Mouse (Mus musculus) kidney, embryonic 16.5 days (tissue): ENCODE data around the gene Slc26a11. TPM values are rescaled to one million over a fixed set of nuclear protein-coding genes. Genes with fewer than 3 reads are reported as not detected.

ENCODE experiments used
- ATAC-seq: fragments of 200-750 bp; cut with Nextera tagmentation; 2 replicates; pipeline ENCODE4 v1.8.0; 2017; ENCODE audit warnings: moderate TSS enrichment; ENCODE audit not compliant: low FRiP score, low TSS enrichment
- H3K27ac ChIP-seq: fragments of 300-500 bp; sonication (generic); 2 replicates; pipeline ENCODE4 v1.5.1; 2014; ENCODE audit warnings: low read length
- H3K27me3 ChIP-seq: fragments of 300-500 bp; sonication (generic); 2 replicates; pipeline ENCODE4 v1.6.1; 2014; ENCODE audit warnings: low read length, control low read depth, mixed read lengths; ENCODE audit not compliant: insufficient read depth
- H3K36me3 ChIP-seq: fragments of 300-500 bp; sonication (generic); 2 replicates; pipeline ENCODE4 v1.6.1; 2014; ENCODE audit warnings: low read length, control low read depth, mixed read lengths; ENCODE audit not compliant: insufficient read depth
- H3K4me1 ChIP-seq: fragments of 300-500 bp; sonication (generic); 2 replicates; pipeline ENCODE4 v1.6.1; 2014; ENCODE audit warnings: low read length, control low read depth, mixed read lengths; ENCODE audit not compliant: insufficient read depth
- H3K4me2 ChIP-seq: fragments of 300-500 bp; sonication (generic); replicated peaks from 2 replicates; pipeline ENCODE4 v1.6.1; 2014; ENCODE audit warnings: low read depth, low read length
- H3K4me3 ChIP-seq: fragments of 300-500 bp; sonication (generic); 2 replicates; pipeline ENCODE4 v1.5.1; 2014; ENCODE audit warnings: mild to moderate bottlenecking, low read length
- H3K9ac ChIP-seq: fragments of 300-500 bp; sonication (generic); replicated peaks from 2 replicates; pipeline ENCODE4 v1.6.1; 2014; ENCODE audit warnings: low read length
- H3K9me3 ChIP-seq: fragments of 300-500 bp; sonication (generic); 2 replicates; pipeline ENCODE4 v1.6.1; 2016; ENCODE audit warnings: low read length, control low read depth
- WGBS: fragments of 180-500 bp; shearing (Covaris S2); extraction: QIAGEN DNeasy Blood & Tissue Kit; methylation state at CpG from one replicate; pipeline ENCODE4 v1.1.7; 2014; 5-methylcytosine and 5-hydroxymethylcytosine counted together
- polyA plus RNA-seq: library from polyadenylated mRNA; unstranded; fragments of >200 nt; fragmentation: Nextera tagmentation; extraction: Ambion mirVana; gene quantifications from 2 replicates; pipeline ENCODE4 v1.2.1, GENCODE M21; 2015

Slc26a11 gene
- polyA plus RNA-seq, 1 experiment from 2014 or later = 12.5 TPM

GRCm38 (mm10) chr11:119354798-119355442 is 437 bp upstream of the Slc26a11 start:
- peak overlapping the region; percentile 81 for H3K27ac ChIP-seq
- 6% methylated on average over 23 of the region's 23 CpGs for WGBS
- H3K36me3 ChIP-seq = 0 out of 2 replicates have a peak, but pooled peaks cover 3% of the 10 kb centered on the region
- peak overlapping the region; percentile 83 for H3K9ac ChIP-seq
- no peak for ATAC-seq
- peak overlapping the region; percentile 96 for H3K4me2 ChIP-seq
- H3K27me3 ChIP-seq = no peaks in the 10 kb centered on the region
- H3K9me3 ChIP-seq = no peaks in the 10 kb centered on the region
- peak overlapping the region; percentile 73 for H3K4me3 ChIP-seq
- peaks cover 13% of the 10 kb centered on the region for H3K4me1 ChIP-seq

GRCm38 (mm10) chr11:119359089-119359488 is 3.7 kb downstream of the Slc26a11 start:
- WGBS = 94% methylated on average over 10 of the region's 10 CpGs

DNA sequence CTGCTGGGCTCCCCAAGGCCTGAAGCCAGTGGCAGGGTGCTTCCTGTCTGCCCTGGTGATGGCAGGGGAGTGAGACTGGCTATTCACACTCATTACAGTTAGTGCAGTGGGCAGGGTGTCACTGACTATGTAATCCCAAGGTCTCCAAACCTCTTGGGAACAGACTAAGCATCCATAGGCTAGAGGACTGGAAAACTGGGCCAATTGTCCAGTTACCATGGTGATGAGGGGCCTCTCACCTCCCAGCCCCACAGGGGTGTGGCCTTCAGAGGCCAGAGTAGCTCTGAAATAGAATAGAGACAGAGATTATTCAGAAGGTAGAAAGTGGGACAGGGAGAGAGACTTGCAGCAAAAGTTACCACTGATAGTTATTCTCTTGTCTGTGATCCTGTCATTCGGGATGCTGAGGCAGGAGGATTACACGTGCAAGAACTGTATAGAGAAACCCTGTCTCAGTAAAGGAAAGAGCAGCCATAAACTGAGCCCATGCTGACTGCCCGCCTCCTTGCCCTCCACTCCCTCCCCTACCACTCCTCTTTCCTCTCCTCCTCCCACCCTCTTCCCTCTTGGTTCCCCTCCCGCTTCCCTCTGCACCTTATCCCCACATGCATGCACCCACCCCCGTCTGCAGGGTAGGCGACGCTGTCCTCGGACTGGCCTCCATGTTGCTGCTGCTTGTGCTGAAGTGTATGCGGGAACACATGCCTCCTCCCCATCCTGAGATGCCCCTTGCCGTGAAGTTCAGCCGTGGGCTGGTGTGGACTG is 7.6 kb downstream of the Slc26a11 start:
- Histone ChIP-seq H3K4me2 (0 out of 2 replicates have a peak overlapping the region, but pooled peaks have one; percentile 6), H3K9me3 (no peaks in the 10 kb centered on the region), H3K4me1 (no peaks in the 10 kb centered on the region), H3K27ac (no peak overlapping the region), H3K27me3 (no peaks in the 10 kb centered on the region), H3K4me3 (no peak overlapping the region), H3K36me3 (peaks cover 9% of the 10 kb centered on the region), H3K9ac (no peak overlapping the region)
- 33% methylated on average over 11 of the region's 11 CpGs for WGBS
- peak; percentile 75; the same call in 1 of the 2 replicates for ATAC-seq

More at GRCm38 (mm10) chr11:119359089-119359488, 3.7 kb downstream of the Slc26a11 start:
- Histone ChIP-seq H3K4me1 (peaks cover 13% of the 10 kb centered on the region), H3K36me3 (0 out of 2 replicates have a peak, but pooled peaks cover 3% of the 10 kb centered on the region), H3K9ac (no peak overlapping the region), H3K9me3 (no peaks in the 10 kb centered on the region), H3K4me2 (no peak overlapping the region), H3K4me3 (no peak overlapping the region), H3K27me3 (no peaks in the 10 kb centered on the region), H3K27ac (no peak overlapping the region)
- no peak for ATAC-seq

- Histone ChIP-seq H3K4me2 (0 out of 2 replicates have a peak overlapping the region, but pooled peaks have one; percentile 6), H3K27me3 (no peaks in the 10 kb centered on the region)
- 32% methylated on average over 11 of the region's 11 CpGs for WGBS
These were observed 8.3 kb downstream of the Slc26a11 start for GRCm38 (mm10) chr11:119363534-119364145.

GRCm38 (mm10) chr11:119375425-119375824 is 20.1 kb downstream of the Slc26a11 start:
- no peak for ATAC-seq
- H3K9ac ChIP-seq = no peak overlapping the region
- 70% methylated on average over 6 of the region's 6 CpGs for WGBS

More at GRCm38 (mm10) chr11:119363534-119364145, 8.3 kb downstream of the Slc26a11 start:
- Histone ChIP-seq H3K27ac (no peak overlapping the region), H3K4me1 (no peaks in the 10 kb centered on the region), H3K9ac (no peak overlapping the region), H3K36me3 (peaks cover 9% of the 10 kb centered on the region), H3K4me3 (no peak overlapping the region), H3K9me3 (no peaks in the 10 kb centered on the region)
- ATAC-seq = peak; percentile 87

GRCm38 (mm10) chr11:119377326-119377725 is 22.0 kb downstream of the Slc26a11 start:
- H3K27me3 ChIP-seq = no peaks in the 10 kb centered on the region
- 93% methylated on average over 11 of the region's 11 CpGs for WGBS

More at GRCm38 (mm10) chr11:119375425-119375824, 20.1 kb downstream of the Slc26a11 start:
- H3K36me3 ChIP-seq = peaks cover 13% of the 10 kb centered on the region; the same call in 1 of the 2 replicates
- H3K4me3 ChIP-seq = no peak overlapping the region
- H3K9me3 ChIP-seq = no peaks in the 10 kb centered on the region
- H3K27ac ChIP-seq = no peak overlapping the region
- H3K4me1 ChIP-seq = no peaks in the 10 kb centered on the region
- no peak overlapping the region for H3K4me2 ChIP-seq
- H3K27me3 ChIP-seq = no peaks in the 10 kb centered on the region

GRCm38 (mm10) chr11:119378551-119378950 is 23.2 kb downstream of the Slc26a11 start:
- no peaks in the 10 kb centered on the region for H3K27me3 ChIP-seq
- H3K4me2 ChIP-seq = no peak overlapping the region
- H3K4me3 ChIP-seq = no peak overlapping the region
- no peaks in the 10 kb centered on the region for H3K9me3 ChIP-seq
- peaks cover 13% of the 10 kb centered on the region; the same call in 1 of the 2 replicates for H3K36me3 ChIP-seq
- 82% methylated on average over 1 of the region's 1 CpGs for WGBS
- H3K4me1 ChIP-seq = no peaks in the 10 kb centered on the region
- H3K27ac ChIP-seq = no peak overlapping the region
- H3K9ac ChIP-seq = no peak overlapping the region
- no peak for ATAC-seq

More at GRCm38 (mm10) chr11:119377326-119377725, 22.0 kb downstream of the Slc26a11 start:
- peaks cover 13% of the 10 kb centered on the region; the same call in 1 of the 2 replicates for H3K36me3 ChIP-seq
- H3K9me3 ChIP-seq = no peaks in the 10 kb centered on the region
- no peaks in the 10 kb centered on the region for H3K4me1 ChIP-seq
- no peak overlapping the region for H3K9ac ChIP-seq
- H3K4me2 ChIP-seq = no peak overlapping the region
- no peak overlapping the region for H3K4me3 ChIP-seq
- H3K27ac ChIP-seq = no peak overlapping the region
- ATAC-seq = no peak

DNA sequence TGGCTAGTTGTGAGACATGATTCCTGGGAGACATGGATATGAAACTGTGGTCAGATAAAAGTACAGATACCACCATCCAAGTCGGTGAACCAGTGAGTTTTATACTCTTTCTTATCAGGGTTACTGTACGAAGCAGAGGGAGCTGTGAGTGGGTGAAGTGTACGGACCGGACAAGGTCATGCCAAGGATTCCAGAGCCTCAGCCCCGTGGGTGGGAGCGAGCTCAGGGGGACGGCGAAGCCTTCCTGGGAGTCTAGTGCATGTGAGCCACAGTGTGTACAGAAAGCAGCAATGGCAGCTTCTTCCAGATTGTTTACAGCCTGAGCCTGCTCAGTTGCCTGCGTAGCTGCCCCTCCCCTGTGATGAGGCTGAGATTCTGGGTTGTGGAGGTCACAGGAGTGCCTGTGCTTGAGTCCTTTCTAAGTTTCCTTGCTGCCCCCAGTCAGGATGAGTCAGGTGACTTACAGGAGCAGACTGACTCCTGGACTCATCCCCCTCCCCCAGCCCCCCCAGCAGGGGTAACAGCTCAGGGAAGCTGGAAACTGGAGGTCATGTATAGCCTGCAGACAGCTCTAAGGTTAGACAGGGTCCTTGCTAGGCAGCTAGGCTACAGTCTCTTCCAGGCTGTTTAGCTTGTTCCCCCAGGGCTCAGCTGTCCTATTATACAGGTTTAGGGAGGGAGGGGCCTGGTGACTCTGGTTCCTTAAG is 26.4 kb downstream of the Slc26a11 start:
- no peak overlapping the region for H3K4me3 ChIP-seq
- H3K4me2 ChIP-seq = no peak overlapping the region
- no peaks in the 10 kb centered on the region for H3K27me3 ChIP-seq
- ATAC-seq = no peak
- no peak overlapping the region for H3K9ac ChIP-seq
- peaks cover 13% of the 10 kb centered on the region; the same call in 1 of the 2 replicates for H3K36me3 ChIP-seq
- no peaks in the 10 kb centered on the region for H3K4me1 ChIP-seq
- H3K9me3 ChIP-seq = no peaks in the 10 kb centered on the region
- WGBS = 70% methylated on average over 9 of the region's 9 CpGs
- H3K27ac ChIP-seq = no peak overlapping the region

DNA sequence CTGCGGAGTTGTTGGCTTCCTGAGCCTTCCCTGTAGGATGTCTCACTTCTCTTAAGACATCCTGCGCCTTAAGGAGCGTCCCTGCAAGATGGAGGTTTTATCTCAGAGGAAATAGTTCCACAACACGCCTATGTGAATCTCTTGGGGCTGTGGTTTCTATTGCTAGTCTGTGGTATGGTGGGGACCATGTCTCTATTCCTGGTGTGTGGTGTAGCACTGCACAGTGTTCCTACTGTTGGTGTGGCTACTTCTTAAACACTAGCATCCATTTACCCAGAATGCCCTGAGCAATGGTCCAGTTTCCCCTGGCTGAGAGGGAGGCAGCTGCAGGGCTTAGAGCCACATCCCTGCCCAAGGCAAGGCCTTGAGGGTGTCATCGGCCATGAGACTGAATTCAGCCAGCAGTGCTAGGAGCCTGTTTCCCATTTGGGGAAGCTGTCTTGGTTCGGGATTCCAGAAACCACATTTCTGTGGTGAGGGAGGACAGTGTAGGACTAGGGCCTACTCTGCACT is 27.0 kb downstream of the Slc26a11 start:
- H3K9ac ChIP-seq = no peak overlapping the region
- no peak for ATAC-seq
- H3K4me2 ChIP-seq = no peak overlapping the region
- no peaks in the 10 kb centered on the region for H3K9me3 ChIP-seq
- H3K27me3 ChIP-seq = no peaks in the 10 kb centered on the region
- no peaks in the 10 kb centered on the region for H3K4me1 ChIP-seq
- H3K4me3 ChIP-seq = no peak overlapping the region
- H3K27ac ChIP-seq = no peak overlapping the region
- 85% methylated on average over 6 of the region's 6 CpGs for WGBS
- H3K36me3 ChIP-seq = peaks cover 10% of the 10 kb centered on the region; the same call in 1 of the 2 replicates
